Mouse (Mus musculus) midbrain, embryonic 15.5 days (tissue): ENCODE measurements at regions not wholly inside any gene's neighbourhood (a gene's known extent, or its start where the extent isn't known, plus 50 kb on each side); places are given as distances from the start of the nearest gene placed in this dataset.

Experiments
- ATAC-seq: fragments of 200-750 bp; cut with Nextera tagmentation; replicated peaks from 2 replicates; pipeline ENCODE4 v1.8.0; 2017; ENCODE audit warnings: moderate TSS enrichment
- H3K27ac ChIP-seq: fragments of 300-500 bp; sonication (generic); 2 replicates; pipeline ENCODE4 v1.5.1; 2015; ENCODE audit warnings: mild to moderate bottlenecking, inconsistent platforms
- H3K27me3 ChIP-seq: fragments of 300-500 bp; sonication (generic); replicated peaks from 2 replicates; pipeline ENCODE4 v1.6.1; 2015; ENCODE audit warnings: inconsistent platforms
- H3K36me3 ChIP-seq: fragments of 300-500 bp; sonication (generic); replicated peaks from 2 replicates; pipeline ENCODE4 v1.6.1; 2015; ENCODE audit warnings: inconsistent platforms
- H3K4me1 ChIP-seq: fragments of 300-500 bp; sonication (generic); 2 replicates; pipeline ENCODE4 v1.6.1; 2015; ENCODE audit warnings: inconsistent platforms
- H3K4me2 ChIP-seq: fragments of 300-500 bp; sonication (generic); 2 replicates; pipeline ENCODE4 v1.6.1; 2015; ENCODE audit warnings: inconsistent platforms, mild to moderate bottlenecking, moderate library complexity
- H3K4me3 ChIP-seq: fragments of 300-500 bp; sonication (generic); 2 replicates; pipeline ENCODE4 v1.5.1; 2015; ENCODE audit warnings: mild to moderate bottlenecking, inconsistent platforms
- H3K9ac ChIP-seq: fragments of 300-500 bp; sonication (generic); 2 replicates; pipeline ENCODE4 v1.6.1; 2015; ENCODE audit warnings: mild to moderate bottlenecking, inconsistent platforms
- H3K9me3 ChIP-seq: fragments of 300-500 bp; sonication (generic); 2 replicates; pipeline ENCODE4 v1.6.1; 2016; ENCODE audit warnings: inconsistent platforms
- WGBS: fragments of 180-500 bp; shearing (Covaris S2); methylation state at CpG from one replicate; pipeline ENCODE4 v1.1.7; 2015; ENCODE audit warnings: mixed read lengths; 5-methylcytosine and 5-hydroxymethylcytosine counted together

- ATAC-seq, result no peak
- no peak overlapping the region for H3K4me3 ChIP-seq
- no peaks in the 10 kb centered on the region for H3K36me3 ChIP-seq
- no peak overlapping the region for H3K27ac ChIP-seq
- no peak overlapping the region for H3K9ac ChIP-seq
- no peaks in the 10 kb centered on the region for H3K9me3 ChIP-seq
- 52% methylated on average over 11 of the region's 11 CpGs for WGBS
- peaks cover 7% of the 10 kb centered on the region for H3K4me1 ChIP-seq
- no peak overlapping the region for H3K4me2 ChIP-seq
- H3K27me3 ChIP-seq, result peaks cover 7% of the 10 kb centered on the region; the same call in 1 of the 2 replicates
Measured at GRCm38 (mm10) chr3:35104884-35105283, 454.7 kb downstream of the Sox2 start.

DNA sequence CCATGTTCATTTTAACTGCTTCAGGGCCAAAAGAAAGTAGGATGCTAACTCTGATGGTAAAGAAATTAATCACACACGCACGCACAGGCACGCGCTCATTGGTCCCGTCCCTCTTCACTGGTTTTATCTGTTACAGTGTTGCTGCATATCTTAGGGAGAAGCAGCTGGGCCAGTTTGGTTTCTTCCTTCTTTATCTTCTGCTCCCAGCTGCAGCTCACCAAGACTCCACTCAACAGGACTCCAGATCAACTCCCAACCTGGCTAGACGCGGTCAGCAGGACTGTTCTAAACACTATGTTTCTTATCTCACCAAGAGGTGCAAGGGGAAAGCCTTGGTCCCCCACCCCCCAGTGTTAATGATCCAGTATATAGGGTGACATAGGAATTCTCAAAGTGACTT, 455.9 kb downstream of the Sox2 start:
- H3K9me3 ChIP-seq, result no peaks in the 10 kb centered on the region
- H3K36me3 ChIP-seq, result no peaks in the 10 kb centered on the region
- no peak overlapping the region for H3K4me2 ChIP-seq
- H3K9ac ChIP-seq, result no peak overlapping the region
- H3K27me3 ChIP-seq, result peaks cover 3% of the 10 kb centered on the region; the same call in 1 of the 2 replicates
- H3K4me3 ChIP-seq, result no peak overlapping the region
- H3K4me1 ChIP-seq, result peaks cover 7% of the 10 kb centered on the region
- H3K27ac ChIP-seq, result no peak overlapping the region
- 85% methylated on average over 7 of the region's 7 CpGs for WGBS
- no peak for ATAC-seq

- Histone ChIP-seq H3K36me3 (no peaks in the 10 kb centered on the region), H3K9ac (no peak overlapping the region), H3K27ac (no peak overlapping the region), H3K4me2 (no peak overlapping the region), H3K4me3 (no peak overlapping the region), H3K9me3 (no peaks in the 10 kb centered on the region), H3K27me3 (no peaks in the 10 kb centered on the region), H3K4me1 (no peaks in the 10 kb centered on the region)
- ATAC-seq, result no peak
- 89% methylated on average over 3 of the region's 3 CpGs for WGBS
Measured at GRCm38 (mm10) chr3:35133477-35133876, 483.3 kb downstream of the Sox2 start.

DNA sequence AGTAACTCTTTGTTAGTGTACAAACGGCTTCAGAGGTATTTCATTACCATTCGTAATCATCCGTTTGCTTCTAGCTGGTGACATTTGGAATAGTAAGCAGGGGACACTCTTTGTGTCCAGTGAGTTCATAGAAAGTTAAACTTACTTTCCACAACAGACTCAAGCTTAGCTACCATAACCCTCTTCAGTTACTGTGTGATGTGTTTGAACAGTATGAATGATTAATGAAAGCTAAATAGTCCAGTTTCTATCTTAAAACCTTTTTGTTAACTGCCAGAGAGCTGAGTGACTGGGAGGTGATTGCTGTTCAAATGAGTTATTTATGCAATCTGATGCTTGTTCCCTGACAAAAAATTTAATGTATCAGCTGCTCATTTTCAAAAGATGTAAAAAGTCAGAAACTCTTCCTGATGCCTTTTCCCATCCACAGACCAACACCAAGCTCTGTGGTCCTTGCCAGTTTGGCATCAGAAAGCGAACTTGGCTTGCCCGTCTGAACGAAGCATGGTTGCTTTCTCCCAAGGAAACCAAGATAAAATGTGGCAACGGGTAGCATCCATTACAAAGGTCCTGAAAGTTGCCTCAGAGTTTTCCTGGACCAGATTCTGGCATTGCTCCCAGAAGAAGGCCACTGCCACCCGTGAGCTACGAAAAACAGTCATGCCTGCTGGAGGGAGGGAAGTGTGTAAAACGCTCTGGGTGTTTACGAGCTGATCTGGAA, 491.5 kb downstream of the Sox2 start:
- no peak overlapping the region for H3K27ac ChIP-seq
- ATAC-seq, result no peak; the same call in 1 of the 2 replicates

GRCm38 (mm10) chr3:35142683-35143082, 492.5 kb downstream of the Sox2 start:
- Histone ChIP-seq H3K27ac (no peak overlapping the region), H3K27me3 (no peaks in the 10 kb centered on the region), H3K4me1 (no peaks in the 10 kb centered on the region), H3K4me2 (no peak overlapping the region), H3K4me3 (no peak overlapping the region), H3K9me3 (no peaks in the 10 kb centered on the region), H3K36me3 (no peaks in the 10 kb centered on the region), H3K9ac (no peak overlapping the region)
- ATAC-seq, result no peak
- 85% methylated on average over 2 of the region's 2 CpGs for WGBS

More for the DNA sequence above, 491.5 kb downstream of the Sox2 start:
- no peak overlapping the region for H3K4me3 ChIP-seq
- H3K4me1 ChIP-seq, result no peaks in the 10 kb centered on the region
- H3K4me2 ChIP-seq, result no peak overlapping the region
- H3K36me3 ChIP-seq, result no peaks in the 10 kb centered on the region
- no peaks in the 10 kb centered on the region for H3K9me3 ChIP-seq
- no peaks in the 10 kb centered on the region for H3K27me3 ChIP-seq
- WGBS, result 63% methylated on average over 11 of the region's 11 CpGs
- no peak overlapping the region for H3K9ac ChIP-seq

DNA sequence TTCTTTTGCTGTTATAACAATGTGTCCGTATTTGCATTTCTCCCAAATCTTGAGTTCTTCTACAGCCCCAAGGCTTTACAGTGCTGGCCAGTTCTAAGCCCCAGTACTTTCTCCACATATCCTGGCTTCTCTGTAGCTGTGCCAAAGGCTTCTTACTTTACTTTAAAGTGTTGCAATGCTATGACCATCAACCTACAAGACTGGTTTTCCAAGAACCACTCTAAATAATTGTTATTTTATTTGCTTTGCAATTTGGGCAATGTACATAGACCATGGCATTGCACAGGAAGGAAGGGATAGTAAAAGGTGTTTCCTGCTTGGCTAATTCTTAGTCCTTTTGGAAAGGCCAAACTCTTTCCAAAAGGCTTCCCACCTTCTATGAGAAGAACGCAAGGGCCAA, 495.4 kb downstream of the Sox2 start:
- Histone ChIP-seq H3K27ac (no peak overlapping the region), H3K4me3 (no peak overlapping the region), H3K9me3 (no peaks in the 10 kb centered on the region), H3K4me1 (peaks cover 11% of the 10 kb centered on the region), H3K27me3 (no peaks in the 10 kb centered on the region), H3K9ac (no peak overlapping the region), H3K4me2 (no peak overlapping the region), H3K36me3 (no peaks in the 10 kb centered on the region)
- 92% methylated on average over 2 of the region's 2 CpGs for WGBS
- no peak for ATAC-seq

DNA sequence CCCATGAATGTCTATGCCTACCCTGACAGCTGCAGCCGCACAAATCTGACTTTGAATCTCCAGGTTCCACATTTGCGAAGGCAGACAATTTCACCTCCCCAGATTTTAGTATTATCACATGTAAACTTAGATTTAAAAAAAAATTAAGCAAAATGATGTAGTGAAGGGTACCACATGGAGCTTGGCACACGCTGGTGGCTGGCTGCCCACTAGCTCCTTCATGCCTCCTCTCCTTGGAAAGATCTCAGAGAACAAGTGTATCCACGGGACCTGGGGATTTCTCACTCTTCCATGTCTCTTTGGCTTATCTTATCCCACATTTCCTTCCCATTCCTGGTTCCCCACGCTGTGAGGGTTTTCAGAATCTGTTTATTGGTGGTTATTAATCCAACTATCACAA, 496.5 kb downstream of the Sox2 start:
- no peaks in the 10 kb centered on the region for H3K9me3 ChIP-seq
- H3K4me3 ChIP-seq, result no peak overlapping the region
- peaks cover 11% of the 10 kb centered on the region for H3K4me1 ChIP-seq
- no peak overlapping the region for H3K9ac ChIP-seq
- no peak overlapping the region for H3K27ac ChIP-seq
- 83% methylated on average over 5 of the region's 5 CpGs for WGBS
- H3K4me2 ChIP-seq, result no peak overlapping the region
- no peak for ATAC-seq
- H3K27me3 ChIP-seq, result no peaks in the 10 kb centered on the region
- H3K36me3 ChIP-seq, result no peaks in the 10 kb centered on the region

DNA sequence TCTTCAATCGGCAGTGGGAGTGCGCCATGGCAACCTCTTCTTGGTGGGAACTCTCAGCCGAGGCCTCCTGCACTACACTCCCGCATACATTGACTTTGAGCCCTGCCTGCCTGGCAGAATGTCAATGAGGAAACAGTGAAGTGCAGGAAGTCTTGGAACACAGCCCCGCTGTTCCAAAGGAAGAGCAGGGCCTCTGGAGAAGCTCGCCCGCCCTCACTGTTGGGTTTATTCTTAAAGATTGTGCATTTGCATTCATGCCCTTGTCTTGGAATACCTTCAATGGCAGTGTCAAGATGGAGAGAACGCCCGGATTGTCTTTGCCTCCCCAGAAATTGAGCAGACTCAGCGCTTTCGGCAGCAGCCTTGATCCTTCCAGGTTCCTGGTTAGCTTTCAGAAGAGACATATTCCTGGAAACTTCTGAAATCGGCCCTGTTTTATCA, 499.1 kb downstream of the Sox2 start:
- Histone ChIP-seq H3K27ac (peak overlapping the region; percentile 47; the same call in 1 of the 2 replicates), H3K4me1 (peaks cover 11% of the 10 kb centered on the region), H3K27me3 (no peaks in the 10 kb centered on the region), H3K4me2 (peak overlapping the region; percentile 18; the same call in 1 of the 2 replicates), H3K36me3 (no peaks in the 10 kb centered on the region), H3K4me3 (no peak overlapping the region), H3K9me3 (no peaks in the 10 kb centered on the region), H3K9ac (no peak overlapping the region)
- ATAC-seq, result peak; percentile 80
- 32% methylated on average over 12 of the region's 12 CpGs for WGBS

DNA sequence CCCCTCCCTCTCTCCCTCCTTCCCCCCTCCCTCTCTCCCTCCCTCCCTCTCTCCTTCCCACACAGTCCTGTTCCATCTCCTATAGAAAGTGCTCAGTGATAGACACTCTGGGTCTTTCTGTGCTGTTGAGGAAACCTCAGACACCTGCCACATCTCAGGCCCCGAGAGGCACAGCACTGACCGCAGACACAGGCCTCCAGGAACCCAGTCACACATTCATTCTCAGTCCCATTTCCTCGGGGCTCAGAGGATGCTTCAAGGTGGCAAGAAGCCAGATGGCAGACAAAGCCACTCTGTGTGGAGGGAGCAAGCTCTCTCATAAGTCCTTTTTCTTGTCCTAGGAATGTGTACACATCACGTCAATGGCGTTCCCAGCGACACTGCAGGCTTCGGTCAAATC, 502.0 kb downstream of the Sox2 start:
- H3K27ac ChIP-seq, result no peak overlapping the region

DNA sequence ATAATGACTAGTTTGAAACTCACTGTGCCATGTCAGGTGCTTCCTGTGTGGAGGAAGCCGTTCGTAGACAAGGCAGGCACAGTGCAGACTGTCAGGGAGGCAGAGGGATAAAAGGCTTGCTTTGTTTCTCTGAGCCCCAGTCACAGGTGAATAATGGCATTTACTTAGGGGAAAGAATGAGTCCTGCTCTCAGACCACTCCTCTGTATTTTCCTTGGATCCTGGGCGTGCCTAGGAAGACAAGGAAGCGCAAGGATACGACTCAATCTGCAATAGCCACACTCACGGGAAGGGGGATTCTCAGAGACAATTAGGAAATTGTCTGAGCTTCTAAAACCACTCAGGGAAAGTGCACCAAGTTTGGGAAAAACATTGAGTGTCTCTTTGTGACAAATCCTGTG, 504.1 kb downstream of the Sox2 start:
- Histone ChIP-seq H3K27me3 (no peaks in the 10 kb centered on the region), H3K4me1 (peaks cover 4% of the 10 kb centered on the region; the same call in 1 of the 2 replicates), H3K4me2 (no peak overlapping the region), H3K9ac (no peak overlapping the region), H3K27ac (no peak overlapping the region), H3K4me3 (no peak overlapping the region), H3K9me3 (no peaks in the 10 kb centered on the region), H3K36me3 (no peaks in the 10 kb centered on the region)
- 44% methylated on average over 6 of the region's 6 CpGs for WGBS
- no peak for ATAC-seq

More for the DNA sequence above, 502.0 kb downstream of the Sox2 start:
- Histone ChIP-seq H3K4me2 (no peak overlapping the region), H3K4me1 (peaks cover 11% of the 10 kb centered on the region), H3K36me3 (no peaks in the 10 kb centered on the region), H3K9me3 (no peaks in the 10 kb centered on the region), H3K4me3 (no peak overlapping the region), H3K27me3 (no peaks in the 10 kb centered on the region), H3K9ac (no peak overlapping the region)
- 56% methylated on average over 7 of the region's 7 CpGs for WGBS
- ATAC-seq, result peak; percentile 52; the same call in 1 of the 2 replicates

GRCm38 (mm10) chr3:35168676-35169075, 518.5 kb downstream of the Sox2 start:
- ATAC-seq, result no peak
- Histone ChIP-seq H3K4me3 (no peak overlapping the region), H3K9me3 (no peaks in the 10 kb centered on the region), H3K27ac (no peak overlapping the region), H3K27me3 (no peaks in the 10 kb centered on the region), H3K4me1 (no peaks in the 10 kb centered on the region), H3K9ac (no peak overlapping the region), H3K4me2 (no peak overlapping the region), H3K36me3 (no peaks in the 10 kb centered on the region)
- WGBS, result 81% methylated on average over 1 of the region's 1 CpGs

- Histone ChIP-seq H3K27me3 (no peaks in the 10 kb centered on the region), H3K9me3 (no peaks in the 10 kb centered on the region), H3K4me1 (no peaks in the 10 kb centered on the region), H3K4me2 (no peak overlapping the region), H3K27ac (no peak overlapping the region), H3K9ac (no peak overlapping the region), H3K4me3 (no peak overlapping the region), H3K36me3 (no peaks in the 10 kb centered on the region)
- no peak for ATAC-seq
- 83% methylated on average over 12 of the region's 12 CpGs for WGBS
Measured at GRCm38 (mm10) chr3:35178759-35179440, 528.7 kb downstream of the Sox2 start.

DNA sequence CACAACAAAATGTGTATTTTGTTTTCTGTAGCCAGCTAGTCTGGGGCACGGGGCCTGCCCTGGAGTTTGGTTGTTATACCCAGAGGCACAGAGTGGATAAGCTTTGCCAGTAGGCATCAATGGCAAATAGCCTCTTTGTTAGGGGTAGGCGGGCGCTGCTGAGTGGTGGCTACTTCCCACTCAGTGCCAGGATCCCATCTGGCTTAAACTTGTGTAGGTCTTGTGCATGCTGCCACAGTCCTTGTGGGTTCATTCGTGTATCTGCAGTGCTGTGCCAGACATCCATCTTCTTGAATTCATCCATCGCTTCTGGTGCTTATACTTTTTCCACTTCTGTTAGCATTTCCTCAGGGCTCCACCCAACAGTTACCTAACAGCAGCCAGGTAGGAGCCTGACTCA, 545.4 kb upstream of the Atp11b start:
- Histone ChIP-seq H3K4me2 (no peak overlapping the region), H3K36me3 (no peaks in the 10 kb centered on the region), H3K4me3 (no peak overlapping the region), H3K4me1 (no peaks in the 10 kb centered on the region), H3K27ac (no peak overlapping the region), H3K9ac (no peak overlapping the region), H3K27me3 (no peaks in the 10 kb centered on the region), H3K9me3 (no peaks in the 10 kb centered on the region)
- no peak for ATAC-seq
- WGBS, result 92% methylated on average over 5 of the region's 5 CpGs
